Mouse (Mus musculus) embryonic facial prominence, embryonic 15.5 days (tissue): Measurements from ENCODE around the gene Gm6588. TPM values are rescaled to one million over a fixed set of nuclear protein-coding genes. Genes with fewer than 3 reads are reported as not detected.
"Not testable (repeated sequence)": the region's sequence is repeated elsewhere in the genome, so short reads cannot be mapped to it uniquely, and the experiment has no call there.

ENCODE experiments used
- ATAC-seq: fragments of 200-750 bp; cut with Nextera tagmentation; 2 replicates; pipeline ENCODE4 v1.8.0; 2017; ENCODE audit warnings: low read depth, moderate TSS enrichment; ENCODE audit not compliant: insufficient number of reproducible peaks, low FRiP score, low TSS enrichment
- H3K27ac ChIP-seq: fragments of 300-500 bp; sonication (generic); replicated peaks from 2 replicates; pipeline ENCODE4 v1.5.1; 2015; ENCODE audit warnings: mild to moderate bottlenecking, inconsistent platforms
- H3K27me3 ChIP-seq: fragments of 300-500 bp; sonication (generic); 2 replicates; pipeline ENCODE4 v1.6.1; 2015; ENCODE audit warnings: inconsistent platforms
- H3K36me3 ChIP-seq: fragments of 300-500 bp; sonication (generic); 2 replicates; pipeline ENCODE4 v1.6.1; 2015; ENCODE audit warnings: mild to moderate bottlenecking, inconsistent platforms
- H3K4me1 ChIP-seq: fragments of 300-500 bp; sonication (generic); 2 replicates; pipeline ENCODE4 v1.6.1; 2015; ENCODE audit warnings: inconsistent platforms
- H3K4me2 ChIP-seq: fragments of 300-500 bp; sonication (generic); replicated peaks from 2 replicates; pipeline ENCODE4 v1.6.1; 2015; ENCODE audit warnings: mild to moderate bottlenecking, inconsistent platforms
- H3K4me3 ChIP-seq: fragments of 300-500 bp; sonication (generic); replicated peaks from 2 replicates; pipeline ENCODE4 v1.5.1; 2015; ENCODE audit warnings: mild to moderate bottlenecking, inconsistent platforms
- H3K9ac ChIP-seq: fragments of 300-500 bp; sonication (generic); 2 replicates; pipeline ENCODE4 v1.6.1; 2015; ENCODE audit warnings: inconsistent platforms
- H3K9me3 ChIP-seq: fragments of 300-500 bp; sonication (generic); replicated peaks from 2 replicates; pipeline ENCODE4 v1.6.1; 2016; ENCODE audit warnings: inconsistent platforms
- WGBS: fragments of 180-500 bp; shearing (Covaris S2); methylation state at CpG from one replicate; pipeline ENCODE4 v1.1.7; 2015; 5-methylcytosine and 5-hydroxymethylcytosine counted together
- polyA plus RNA-seq: library from polyadenylated mRNA; unstranded; fragments of >200 nt; fragmentation: Nextera tagmentation; extraction: Ambion mirVana; gene quantifications from 2 replicates; pipeline ENCODE4 v1.2.1, GENCODE M21; 2015

Gene Gm6588
- not detected in 2 replicates for polyA plus RNA-seq

GRCm38 (mm10) chr5:112448747-112449440, at the start of gene Gm6588:
Gene Gm6588 (plus strand): TSS chr5:112449426.
- ATAC-seq: no peak
- WGBS: 66% methylated on average over 18 of the region's 18 CpGs
- Histone ChIP-seq H3K4me1 (no peaks in the 10 kb centered on the region), H3K4me3 (no peak within 1 kb of the TSS), H3K4me2 (no peak within 1 kb of the TSS), H3K27ac (no peak within 1 kb of the TSS), H3K36me3 (no peaks in the 10 kb centered on the region), H3K9me3 (no peaks in the 10 kb centered on the region), H3K9ac (no peak within 1 kb of the TSS), H3K27me3 (peaks cover 3% of the 10 kb centered on the region; the same call in 1 of the 2 replicates)

DNA sequence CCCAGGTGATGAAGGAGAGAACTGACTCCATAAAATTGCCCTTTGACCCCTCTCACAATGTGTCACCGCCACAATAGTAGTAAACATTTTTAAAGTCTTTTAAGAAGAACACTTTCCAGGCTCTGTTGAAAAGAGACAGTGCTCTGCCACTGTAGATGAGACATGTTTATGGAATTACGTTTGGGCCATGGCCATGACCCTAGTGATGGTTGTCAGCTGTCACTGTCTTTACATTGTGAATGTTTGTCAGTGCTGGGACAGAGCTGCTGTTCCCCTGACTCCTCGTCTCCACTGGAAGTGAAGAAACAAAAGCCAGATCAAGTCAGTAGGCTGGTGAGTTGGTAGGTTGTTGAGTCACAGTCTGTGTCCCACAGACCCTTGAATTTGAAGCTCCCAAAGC, 46.8 kb upstream of the Gm6588 start:
- no peak overlapping the region for H3K27ac ChIP-seq

GRCm38 (mm10) chr5:112406017-112406416, 43.2 kb upstream of the Gm6588 start:
- H3K27ac ChIP-seq: no peak overlapping the region

More for the DNA sequence above, 46.8 kb upstream of the Gm6588 start:
- Histone ChIP-seq H3K4me2 (no peak overlapping the region), H3K4me1 (no peaks in the 10 kb centered on the region), H3K36me3 (no peaks in the 10 kb centered on the region), H3K27me3 (peaks cover 6% of the 10 kb centered on the region), H3K9ac (no peak overlapping the region), H3K4me3 (no peak overlapping the region), H3K9me3 (no peaks in the 10 kb centered on the region)
- WGBS: 52% methylated on average over 3 of the region's 3 CpGs
- no peak for ATAC-seq

GRCm38 (mm10) chr5:112409274-112409673, 40.0 kb upstream of the Gm6588 start:
- Histone ChIP-seq H3K27ac (no peak overlapping the region), H3K4me1 (peaks cover 16% of the 10 kb centered on the region), H3K36me3 (no peaks in the 10 kb centered on the region), H3K9ac (no peak overlapping the region), H3K9me3 (no peaks in the 10 kb centered on the region), H3K4me2 (no peak overlapping the region), H3K4me3 (no peak overlapping the region), H3K27me3 (peaks cover 18% of the 10 kb centered on the region)
- 68% methylated on average over 5 of the region's 5 CpGs for WGBS
- ATAC-seq: no peak

More at GRCm38 (mm10) chr5:112406017-112406416, 43.2 kb upstream of the Gm6588 start:
- H3K27me3 ChIP-seq: 0 out of 2 replicates have a peak, but pooled peaks cover 4% of the 10 kb centered on the region
- 68% methylated on average over 3 of the region's 3 CpGs for WGBS
- H3K4me1 ChIP-seq: peaks cover 2% of the 10 kb centered on the region
- no peak overlapping the region for H3K4me2 ChIP-seq
- H3K36me3 ChIP-seq: no peaks in the 10 kb centered on the region
- no peak overlapping the region for H3K9ac ChIP-seq
- ATAC-seq: no peak
- H3K9me3 ChIP-seq: no peaks in the 10 kb centered on the region
- no peak overlapping the region for H3K4me3 ChIP-seq

DNA sequence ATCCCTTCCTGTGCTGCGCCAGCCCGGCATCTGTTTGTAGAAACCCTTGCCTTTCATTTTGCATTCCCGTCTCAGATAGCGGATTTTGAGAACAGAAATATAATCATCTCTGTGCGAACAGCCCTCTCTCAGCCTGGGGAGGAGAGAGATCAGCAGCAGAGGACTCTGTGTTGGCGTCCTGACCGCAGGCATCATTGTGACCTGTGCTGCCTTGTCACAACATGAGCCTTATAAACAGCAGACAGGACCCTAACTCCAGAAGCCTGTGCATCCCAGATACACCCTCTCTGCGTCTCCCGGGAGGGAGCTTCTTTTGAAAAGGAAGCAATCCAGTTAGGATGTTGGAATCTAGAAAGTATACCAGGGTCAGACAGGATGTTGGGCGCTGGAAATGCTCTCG, 38.2 kb upstream of the Gm6588 start:
- Histone ChIP-seq H3K4me2 (no peak overlapping the region), H3K27me3 (peaks cover 18% of the 10 kb centered on the region), H3K36me3 (no peaks in the 10 kb centered on the region), H3K4me1 (peaks cover 16% of the 10 kb centered on the region), H3K9ac (no peak overlapping the region), H3K27ac (no peak overlapping the region), H3K9me3 (no peaks in the 10 kb centered on the region), H3K4me3 (no peak overlapping the region)
- ATAC-seq: no peak
- WGBS: 16% methylated on average over 11 of the region's 11 CpGs

- H3K4me3 ChIP-seq: no peak overlapping the region
- no peak overlapping the region for H3K27ac ChIP-seq
- H3K4me2 ChIP-seq: peak overlapping the region; percentile 17; the same call in 1 of the 2 replicates
- no peak overlapping the region for H3K9ac ChIP-seq
- H3K9me3 ChIP-seq: no peaks in the 10 kb centered on the region
- WGBS: 11% methylated on average over 19 of the region's 19 CpGs
- ATAC-seq: no peak
- peaks cover 16% of the 10 kb centered on the region for H3K4me1 ChIP-seq
- H3K36me3 ChIP-seq: no peaks in the 10 kb centered on the region
- H3K27me3 ChIP-seq: peaks cover 18% of the 10 kb centered on the region
Measured at GRCm38 (mm10) chr5:112411514-112412335, 37.5 kb upstream of the Gm6588 start.

DNA sequence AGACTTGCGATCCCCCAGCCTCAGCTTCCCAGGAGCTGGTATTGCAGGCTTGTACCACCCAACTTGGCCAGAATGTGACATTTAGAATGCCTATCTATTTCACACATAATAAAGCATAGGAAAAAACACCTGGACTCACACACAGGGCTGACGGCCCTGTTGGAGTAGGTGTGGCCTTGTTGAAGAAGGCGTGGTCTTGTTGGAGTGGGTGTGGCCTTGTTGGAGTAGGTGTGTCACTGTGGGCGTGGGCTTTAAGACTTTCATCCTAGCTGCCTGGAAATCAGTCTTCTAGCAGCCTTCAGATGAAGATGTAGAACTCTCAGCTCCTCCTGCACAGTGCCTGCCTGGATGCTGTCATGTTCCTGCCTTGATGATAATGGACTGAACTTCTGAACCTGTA, 36.4 kb upstream of the Gm6588 start:
- not testable (repeated sequence) for H3K9me3 ChIP-seq, H3K4me3 ChIP-seq, H3K4me2 ChIP-seq, H3K36me3 ChIP-seq, ATAC-seq, H3K9ac ChIP-seq, H3K27ac ChIP-seq
- Histone ChIP-seq H3K4me1 (peaks cover 16% of the 10 kb centered on the region), H3K27me3 (peaks cover 18% of the 10 kb centered on the region)
- 78% methylated on average over 4 of the region's 4 CpGs for WGBS

DNA sequence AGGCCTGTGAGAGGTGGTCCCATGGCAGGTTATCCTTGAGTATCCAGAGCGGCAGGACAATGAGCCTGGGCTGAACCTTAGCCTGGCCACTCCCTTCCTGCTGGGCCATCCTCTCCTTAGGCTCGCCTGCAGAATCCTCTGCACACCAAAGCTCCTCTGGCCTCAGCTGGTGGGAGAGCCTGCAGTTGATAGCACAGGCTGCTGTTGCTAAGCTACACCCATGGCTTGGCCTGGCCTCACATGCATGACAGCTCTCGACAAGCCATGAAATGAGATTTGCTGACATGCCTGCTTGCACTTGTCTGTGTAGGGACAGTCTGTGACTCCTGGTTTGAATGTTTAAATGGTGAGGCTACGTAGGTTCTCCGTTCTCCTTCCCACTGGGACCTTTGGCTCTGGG, 32.6 kb upstream of the Gm6588 start:
- H3K27me3 ChIP-seq: peaks cover 7% of the 10 kb centered on the region

DNA sequence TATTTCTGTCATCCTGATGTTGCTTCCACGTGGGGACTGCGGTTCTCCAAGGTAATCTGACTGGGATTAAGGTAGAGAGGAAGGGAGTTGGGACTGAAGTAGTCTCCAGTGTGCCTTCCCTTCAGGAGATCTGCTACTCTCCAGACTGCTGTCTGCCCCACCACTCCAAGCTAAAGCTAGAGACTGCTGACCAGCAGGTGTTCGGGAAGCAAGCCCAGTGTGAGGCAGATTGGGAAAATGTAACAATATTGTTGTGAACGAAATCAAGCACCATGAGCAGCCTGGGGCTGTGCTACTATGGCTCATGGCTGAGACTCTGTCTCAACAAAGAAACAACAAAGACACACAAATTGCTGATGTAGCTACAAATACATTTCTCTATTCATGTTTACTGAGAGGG, 31.2 kb upstream of the Gm6588 start:
- Histone ChIP-seq H3K9me3 (no peaks in the 10 kb centered on the region), H3K4me3 (no peak overlapping the region), H3K27ac (no peak overlapping the region), H3K4me1 (no peaks in the 10 kb centered on the region), H3K36me3 (no peaks in the 10 kb centered on the region), H3K27me3 (peaks cover 8% of the 10 kb centered on the region; the same call in 1 of the 2 replicates), H3K9ac (no peak overlapping the region), H3K4me2 (no peak overlapping the region)
- WGBS: 53% methylated on average over 4 of the region's 4 CpGs
- no peak for ATAC-seq

More for the DNA sequence above, 32.6 kb upstream of the Gm6588 start:
- Histone ChIP-seq H3K9ac (no peak overlapping the region), H3K27ac (no peak overlapping the region), H3K9me3 (no peaks in the 10 kb centered on the region), H3K4me2 (no peak overlapping the region), H3K4me3 (no peak overlapping the region), H3K4me1 (peaks cover 8% of the 10 kb centered on the region), H3K36me3 (no peaks in the 10 kb centered on the region)
- 49% methylated on average over 5 of the region's 5 CpGs for WGBS
- ATAC-seq: no peak

DNA sequence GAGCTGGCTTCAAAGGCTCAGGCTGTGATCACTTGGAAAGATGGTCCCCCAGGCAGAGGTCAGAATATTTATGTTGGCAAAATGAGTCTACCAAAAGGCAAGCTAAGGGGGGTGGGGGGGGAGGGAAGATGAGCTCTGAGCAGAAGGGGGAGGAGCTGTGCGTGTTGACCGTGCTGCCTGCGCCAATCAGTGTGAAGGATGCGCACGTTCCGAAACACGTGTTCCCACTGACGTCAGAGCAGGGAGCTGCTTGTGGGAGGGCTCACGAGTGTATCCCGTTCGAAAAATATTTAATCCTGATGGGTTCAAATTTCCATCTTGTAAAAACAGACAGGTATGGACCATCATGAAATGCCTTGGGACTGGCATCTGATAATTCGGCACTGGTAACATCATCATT, 29.7 kb upstream of the Gm6588 start:
- Histone ChIP-seq H3K9ac (no peak overlapping the region), H3K9me3 (no peaks in the 10 kb centered on the region), H3K4me1 (no peaks in the 10 kb centered on the region), H3K27ac (no peak overlapping the region), H3K4me3 (no peak overlapping the region), H3K27me3 (peaks cover 13% of the 10 kb centered on the region), H3K4me2 (no peak overlapping the region), H3K36me3 (no peaks in the 10 kb centered on the region)
- ATAC-seq: no peak
- 28% methylated on average over 12 of the region's 12 CpGs for WGBS

- no peak overlapping the region for H3K4me3 ChIP-seq
- no peaks in the 10 kb centered on the region for H3K36me3 ChIP-seq
- no peaks in the 10 kb centered on the region for H3K4me1 ChIP-seq
- H3K27me3 ChIP-seq: peaks cover 47% of the 10 kb centered on the region
- 88% methylated on average over 7 of the region's 7 CpGs for WGBS
- no peak overlapping the region for H3K4me2 ChIP-seq
- H3K9ac ChIP-seq: no peak overlapping the region
- H3K27ac ChIP-seq: no peak overlapping the region
- H3K9me3 ChIP-seq: no peaks in the 10 kb centered on the region
- no peak for ATAC-seq
Measured at GRCm38 (mm10) chr5:112426635-112427034, 22.6 kb upstream of the Gm6588 start.
